30 mouse cellular contexts compared by ENCODE assay signal in genomic region chrX:20269980-20270379, GRCm38 (mm10).
"Had no signal": no experiment of that assay in that cellular context is flagged by ENCODE, and none has a peak within 500 bp of the region (broad histone marks: within the 10 kb centered on the region; RNA-seq: fewer than 3 reads in every experiment).

No protein-coding gene starts in this region.

- H3K27me3 ChIP-seq: limb, embryonic 12.5 days; limb, embryonic 13.5 days; limb, embryonic 15.5 days; liver, embryonic 12.5 days; liver, embryonic 13.5 days; liver, embryonic 15.5 days; lung, embryonic 15.5 days; megakaryocyte, embryonic 14.5 days; midbrain, embryonic 12.5 days; midbrain, embryonic 13.5 days; midbrain, embryonic 15.5 days; neural tube, embryonic 12.5 days had no signal

- H3K4me3 ChIP-seq: limb, embryonic 10.5 days; limb, embryonic 12.5 days; limb, embryonic 13.5 days; limb, embryonic 15.5 days; liver, embryonic 12.5 days; liver, embryonic 13.5 days; liver, embryonic 15.5 days; lung, embryonic 15.5 days; megakaryocyte, embryonic 14.5 days; midbrain, embryonic 10.5 days; midbrain, embryonic 12.5 days; midbrain, embryonic 13.5 days; midbrain, embryonic 15.5 days; myocyte; neural tube, embryonic 12.5 days had no signal

- H3K36me3 ChIP-seq: limb, embryonic 10.5 days; limb, embryonic 12.5 days; limb, embryonic 13.5 days; limb, embryonic 15.5 days; liver, embryonic 12.5 days; liver, embryonic 13.5 days; liver, embryonic 15.5 days; lung, embryonic 15.5 days; midbrain, embryonic 10.5 days; midbrain, embryonic 12.5 days; midbrain, embryonic 13.5 days; midbrain, embryonic 15.5 days; neural tube, embryonic 12.5 days had no signal

- H3K27ac ChIP-seq: limb, embryonic 10.5 days; limb, embryonic 12.5 days; limb, embryonic 13.5 days; limb, embryonic 15.5 days; liver, embryonic 12.5 days; liver, embryonic 13.5 days; liver, embryonic 14.5 days; liver, embryonic 15.5 days; lung, embryonic 15.5 days; macrophage; midbrain, embryonic 10.5 days; midbrain, embryonic 12.5 days; midbrain, embryonic 13.5 days; midbrain, embryonic 15.5 days; neural tube, embryonic 12.5 days had no signal

- H3K4me1 ChIP-seq: limb, embryonic 10.5 days; limb, embryonic 12.5 days; limb, embryonic 13.5 days; limb, embryonic 15.5 days; liver, embryonic 12.5 days; liver, embryonic 13.5 days; liver, embryonic 15.5 days; lung, embryonic 15.5 days; megakaryocyte, embryonic 14.5 days; midbrain, embryonic 10.5 days; midbrain, embryonic 12.5 days; midbrain, embryonic 13.5 days; midbrain, embryonic 15.5 days; neural tube, embryonic 12.5 days had no signal

- H3K9me3 ChIP-seq: limb, embryonic 10.5 days; limb, embryonic 12.5 days; limb, embryonic 13.5 days; limb, embryonic 15.5 days; liver, embryonic 12.5 days; liver, embryonic 13.5 days; liver, embryonic 15.5 days; lung, embryonic 15.5 days; megakaryocyte, embryonic 14.5 days; midbrain, embryonic 10.5 days; midbrain, embryonic 12.5 days; midbrain, embryonic 13.5 days; midbrain, embryonic 15.5 days; neural tube, embryonic 12.5 days had no signal

- DNase-seq: left cerebral cortex, postnatal 4 days; liver; liver, embryonic 13.5 days; liver, postnatal 0 days; lung, adult 18-20 months; lung, adult 2 months; lung, embryonic 14.5 days; lung, postnatal 10 days; lung, postnatal 14 days; lung, postnatal 36 days; lung, postnatal 4 days; midbrain, embryonic 14.5 days had no signal

- ATAC-seq: liver, embryonic 12.5 days; liver, postnatal 0 days; lung, postnatal 0 days; midbrain, embryonic 13.5 days; midbrain, embryonic 15.5 days; midbrain, embryonic 16.5 days had no signal

- H3K9ac ChIP-seq: limb, embryonic 12.5 days; limb, embryonic 13.5 days; limb, embryonic 15.5 days; liver, embryonic 12.5 days; liver, embryonic 13.5 days; liver, embryonic 14.5 days; liver, embryonic 15.5 days; liver, postnatal 0 days; lung, embryonic 14.5 days; lung, embryonic 15.5 days; midbrain, embryonic 12.5 days; midbrain, embryonic 13.5 days; midbrain, embryonic 15.5 days; neural tube, embryonic 12.5 days had no signal
